Mouse (Mus musculus) hindbrain, embryonic 11.5 days (tissue): ENCODE measurements around the gene Slc38a2. TPM values are rescaled to one million over a fixed set of nuclear protein-coding genes. Genes with fewer than 3 reads are reported as not detected.
A peak's percentile ranks its signal among the peaks of the same experiment; 100 is the strongest.

Experiments
- ATAC-seq: fragments of 200-750 bp; cut with Nextera tagmentation; 2 replicates; pipeline ENCODE4 v1.8.0; 2017; ENCODE audit warnings: mild to moderate bottlenecking, moderate TSS enrichment, moderate library complexity; ENCODE audit not compliant: low FRiP score
- DNase-seq: peaks from one replicate; pipeline ENCODE4 v3.0.0-alpha.2; 2015; ENCODE audit warnings: low spot score
- H3K27ac ChIP-seq: fragments of 300-500 bp; sonication (generic); 2 replicates; pipeline ENCODE4 v1.5.1; 2014; ENCODE audit warnings: mild to moderate bottlenecking, low read depth, low read length
- H3K27me3 ChIP-seq: fragments of 300-500 bp; sonication (generic); 2 replicates; pipeline ENCODE4 v1.6.1; 2014; ENCODE audit warnings: mild to moderate bottlenecking, low read length, moderate library complexity, mixed read lengths; ENCODE audit not compliant: control insufficient read depth, insufficient read depth
- H3K36me3 ChIP-seq: fragments of 300-500 bp; sonication (generic); 2 replicates; pipeline ENCODE4 v1.6.1; 2014; ENCODE audit warnings: mild to moderate bottlenecking, low read length, moderate library complexity, mixed read lengths; ENCODE audit not compliant: control insufficient read depth, insufficient read depth
- H3K4me1 ChIP-seq: fragments of 300-500 bp; sonication (generic); replicated peaks from 2 replicates; pipeline ENCODE4 v1.6.1; 2014; ENCODE audit warnings: low read length, mixed read lengths; ENCODE audit not compliant: control insufficient read depth, insufficient read depth
- H3K4me2 ChIP-seq: fragments of 300-500 bp; sonication (generic); replicated peaks from 2 replicates; pipeline ENCODE4 v1.6.1; 2014; ENCODE audit warnings: mild to moderate bottlenecking, low read depth, low read length
- H3K4me3 ChIP-seq: fragments of 300-500 bp; sonication (generic); 2 replicates; pipeline ENCODE4 v1.5.1; 2014; ENCODE audit warnings: low read depth, low read length
- H3K9ac ChIP-seq: fragments of 300-500 bp; sonication (generic); 2 replicates; pipeline ENCODE4 v1.6.1; 2014; ENCODE audit warnings: low read depth, low read length
- H3K9me3 ChIP-seq: fragments of 300-500 bp; sonication (generic); 2 replicates; pipeline ENCODE4 v1.6.1; 2016; ENCODE audit warnings: low read length; ENCODE audit not compliant: control insufficient read depth
- WGBS: fragments of 180-500 bp; shearing (Covaris S2); extraction: QIAGEN DNeasy Blood & Tissue Kit; methylation state at CpG from one replicate; pipeline ENCODE4 v1.1.7; 2014; 5-methylcytosine and 5-hydroxymethylcytosine counted together
- polyA plus RNA-seq: library from polyadenylated mRNA; unstranded; fragments of >200 nt; fragmentation: Nextera tagmentation; extraction: Ambion mirVana; gene quantifications from 2 replicates; pipeline ENCODE4 v1.2.1, GENCODE M21; 2014

The Slc38a2 gene
- polyA plus RNA-seq, 1 experiment from 2014 or later, result 209 TPM

DNA sequence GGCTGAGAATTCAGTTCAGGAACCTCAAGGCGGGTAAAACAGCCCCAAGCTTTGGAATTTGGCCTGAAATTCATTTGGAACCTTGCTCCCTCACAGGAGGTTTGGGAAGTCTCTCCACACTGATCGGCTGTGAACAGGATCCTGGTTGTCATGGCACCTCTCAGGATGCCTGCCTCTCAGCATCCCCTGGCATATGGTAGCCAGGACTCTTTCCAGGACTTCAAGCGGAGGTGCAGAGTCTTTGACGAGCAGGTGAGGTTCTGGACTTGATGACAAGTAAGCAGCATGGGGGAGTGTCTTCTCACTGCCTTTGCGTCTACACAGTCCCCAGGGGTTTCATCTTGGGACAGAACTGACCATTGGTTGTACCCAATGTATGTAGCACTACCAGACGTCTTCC, 11.5 kb downstream of the Slc38a2 start:
- ATAC-seq (no peak), DNase-seq (no peak)
- Histone ChIP-seq H3K27me3 (no peaks in the 10 kb centered on the region), H3K36me3 (peaks cover 35% of the 10 kb centered on the region), H3K4me2 (no peak overlapping the region), H3K9ac (no peak overlapping the region), H3K4me3 (no peak overlapping the region), H3K4me1 (no peaks in the 10 kb centered on the region), H3K9me3 (no peaks in the 10 kb centered on the region), H3K27ac (no peak overlapping the region)
- WGBS, result 82% methylated on average over 6 of the region's 6 CpGs

- 59% methylated on average over 1 of the region's 1 CpGs for WGBS
- Histone ChIP-seq H3K4me2 (no peak overlapping the region), H3K9ac (no peak overlapping the region), H3K27me3 (no peaks in the 10 kb centered on the region), H3K27ac (no peak overlapping the region), H3K9me3 (no peaks in the 10 kb centered on the region), H3K4me1 (no peaks in the 10 kb centered on the region), H3K4me3 (no peak overlapping the region), H3K36me3 (peaks cover 28% of the 10 kb centered on the region)
- no peak for ATAC-seq
- no peak for DNase-seq
These were observed 12.2 kb downstream of the Slc38a2 start for GRCm38 (mm10) chr15:96687366-96687765.

- ATAC-seq, result no peak
- Histone ChIP-seq H3K9me3 (no peaks in the 10 kb centered on the region), H3K4me1 (no peaks in the 10 kb centered on the region), H3K36me3 (peaks cover 24% of the 10 kb centered on the region), H3K4me3 (no peak overlapping the region), H3K27ac (no peak overlapping the region), H3K4me2 (no peak overlapping the region), H3K9ac (no peak overlapping the region), H3K27me3 (no peaks in the 10 kb centered on the region)
- 81% methylated on average over 9 of the region's 9 CpGs for WGBS
- DNase-seq, result no peak
These were observed 13.1 kb downstream of the Slc38a2 start for GRCm38 (mm10) chr15:96686201-96687159.

DNA sequence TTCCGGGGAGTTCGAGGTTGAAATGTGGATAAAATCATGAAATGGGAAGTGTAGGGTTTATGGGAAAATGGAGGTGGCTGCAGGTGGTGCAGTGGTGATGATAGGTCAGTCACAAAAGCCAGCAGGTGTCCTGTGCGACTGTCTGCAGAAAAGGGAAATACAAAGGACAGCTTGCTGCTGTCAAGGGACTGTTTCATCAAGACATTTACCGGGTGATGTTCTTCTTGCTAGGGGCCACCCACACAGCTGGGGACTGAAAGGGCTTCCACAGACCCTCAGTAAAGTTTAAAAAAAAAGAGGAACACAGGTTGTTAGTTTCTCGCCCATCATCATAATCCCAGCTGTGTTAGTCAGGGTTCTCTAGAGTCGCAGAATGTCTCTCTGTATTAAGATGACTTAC, 14.3 kb downstream of the Slc38a2 start:
- Histone ChIP-seq H3K4me2 (no peak overlapping the region), H3K4me3 (no peak overlapping the region), H3K27ac (no peak overlapping the region), H3K27me3 (no peaks in the 10 kb centered on the region), H3K9me3 (no peaks in the 10 kb centered on the region), H3K4me1 (no peaks in the 10 kb centered on the region), H3K36me3 (peaks cover 13% of the 10 kb centered on the region), H3K9ac (no peak overlapping the region)
- DNase-seq, result no peak
- no peak for ATAC-seq
- 70% methylated on average over 6 of the region's 6 CpGs for WGBS

- no peak overlapping the region for H3K4me2 ChIP-seq
- no peak overlapping the region for H3K4me3 ChIP-seq
- WGBS, result 46% methylated on average over 11 of the region's 11 CpGs
- H3K9ac ChIP-seq, result no peak overlapping the region
- ATAC-seq (no peak), DNase-seq (peak; percentile 38)
- H3K27me3 ChIP-seq, result no peaks in the 10 kb centered on the region
- H3K9me3 ChIP-seq, result no peaks in the 10 kb centered on the region
- peaks cover 10% of the 10 kb centered on the region; the same call in 1 of the 2 replicates for H3K36me3 ChIP-seq
- no peaks in the 10 kb centered on the region for H3K4me1 ChIP-seq
- H3K27ac ChIP-seq, result no peak overlapping the region
These were observed 15.2 kb downstream of the Slc38a2 start for GRCm38 (mm10) chr15:96684132-96684830.

DNA sequence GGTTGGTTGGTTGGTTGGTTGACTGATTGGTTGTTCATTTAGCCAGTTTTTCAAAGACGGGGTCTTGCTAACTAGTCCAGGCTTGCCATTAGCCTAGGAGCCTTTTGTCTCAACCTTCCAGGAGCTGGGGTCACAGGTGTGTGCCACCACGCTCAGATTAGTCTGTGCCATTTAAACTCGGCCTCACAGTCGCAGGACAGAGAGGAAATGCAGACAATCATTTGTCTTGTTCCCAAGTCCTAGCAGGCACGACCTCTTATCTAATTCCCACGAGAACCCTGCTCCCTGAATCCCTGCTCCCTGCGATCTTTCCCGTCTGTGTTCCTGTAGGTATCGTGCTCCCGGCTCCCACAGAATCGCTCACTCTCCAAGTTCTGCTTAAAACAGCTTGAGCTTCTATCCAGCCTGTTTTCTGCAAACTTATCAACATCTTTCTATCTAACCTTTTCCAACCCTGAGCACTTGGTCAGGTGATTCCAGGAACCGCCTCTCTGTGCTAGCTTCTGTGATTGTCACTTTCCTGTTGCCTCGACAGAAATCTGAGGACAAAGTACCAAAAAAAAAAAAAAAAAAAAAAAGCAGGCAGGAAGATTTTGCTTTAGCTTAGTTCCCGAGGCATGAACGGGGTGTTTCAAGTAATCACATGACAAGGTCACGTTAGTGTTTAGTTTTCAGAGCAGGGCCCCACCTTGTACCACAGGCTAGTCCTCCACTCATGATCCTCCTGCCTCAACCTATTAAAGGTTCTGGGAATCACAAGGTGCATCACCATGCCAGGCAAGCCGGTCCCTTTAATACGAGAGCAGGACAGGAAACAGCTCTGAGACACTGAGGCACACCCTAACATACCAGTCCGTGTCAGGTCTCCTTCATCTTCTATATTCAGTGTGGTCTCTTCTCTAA, 20.4 kb downstream of the Slc38a2 start:
- WGBS, result 69% methylated on average over 19 of the region's 19 CpGs

GRCm38 (mm10) chr15:96676518-96676917, 23.0 kb downstream of the Slc38a2 start:
- 76% methylated on average over 10 of the region's 10 CpGs for WGBS
- no peaks in the 10 kb centered on the region for H3K27me3 ChIP-seq
- H3K36me3 ChIP-seq, result no peaks in the 10 kb centered on the region
- H3K27ac ChIP-seq, result no peak overlapping the region
- no peaks in the 10 kb centered on the region for H3K4me1 ChIP-seq
- no peaks in the 10 kb centered on the region for H3K9me3 ChIP-seq
- H3K4me2 ChIP-seq, result no peak overlapping the region
- H3K4me3 ChIP-seq, result no peak overlapping the region
- no peak overlapping the region for H3K9ac ChIP-seq
- DNase-seq (no peak), ATAC-seq (no peak)

More for the DNA sequence above, 20.4 kb downstream of the Slc38a2 start:
- DNase-seq (no peak), ATAC-seq (no peak)
- Histone ChIP-seq H3K36me3 (no peaks in the 10 kb centered on the region), H3K4me1 (no peaks in the 10 kb centered on the region), H3K9me3 (no peaks in the 10 kb centered on the region), H3K4me2 (no peak overlapping the region), H3K4me3 (no peak overlapping the region), H3K9ac (no peak overlapping the region), H3K27me3 (no peaks in the 10 kb centered on the region), H3K27ac (no peak overlapping the region)

DNA sequence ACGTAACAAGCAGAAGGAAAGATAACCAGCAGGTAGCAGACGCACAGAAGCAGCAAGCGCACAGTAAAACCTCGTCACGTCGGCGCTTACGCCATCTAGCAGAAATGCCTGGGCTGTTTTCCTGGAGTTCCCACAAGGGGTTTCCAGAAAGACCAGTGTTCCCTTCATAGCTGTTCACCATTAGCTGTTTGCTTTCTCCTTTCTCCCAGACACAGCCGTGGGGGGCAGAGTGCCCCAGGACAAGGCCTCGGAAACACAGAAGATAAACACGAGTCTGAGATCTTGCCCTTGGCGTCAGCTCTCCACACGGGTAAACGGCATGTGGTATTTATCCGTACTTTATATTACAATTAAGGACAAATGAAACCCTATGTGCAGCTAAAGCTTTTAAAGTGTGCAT, 23.8 kb downstream of the Slc38a2 start:
- no peak overlapping the region for H3K4me2 ChIP-seq

More for the DNA sequence above, 23.8 kb downstream of the Slc38a2 start:
- ATAC-seq, result no peak
- H3K4me3 ChIP-seq, result no peak overlapping the region
- H3K9me3 ChIP-seq, result no peaks in the 10 kb centered on the region
- no peak overlapping the region for H3K9ac ChIP-seq
- DNase-seq, result no peak
- no peak overlapping the region for H3K27ac ChIP-seq
- no peaks in the 10 kb centered on the region for H3K36me3 ChIP-seq
- H3K27me3 ChIP-seq, result no peaks in the 10 kb centered on the region
- H3K4me1 ChIP-seq, result no peaks in the 10 kb centered on the region
- 82% methylated on average over 15 of the region's 15 CpGs for WGBS
